Comparison of ENCODE assay signal across 21 mouse cellular contexts in the genomic region with DNA sequence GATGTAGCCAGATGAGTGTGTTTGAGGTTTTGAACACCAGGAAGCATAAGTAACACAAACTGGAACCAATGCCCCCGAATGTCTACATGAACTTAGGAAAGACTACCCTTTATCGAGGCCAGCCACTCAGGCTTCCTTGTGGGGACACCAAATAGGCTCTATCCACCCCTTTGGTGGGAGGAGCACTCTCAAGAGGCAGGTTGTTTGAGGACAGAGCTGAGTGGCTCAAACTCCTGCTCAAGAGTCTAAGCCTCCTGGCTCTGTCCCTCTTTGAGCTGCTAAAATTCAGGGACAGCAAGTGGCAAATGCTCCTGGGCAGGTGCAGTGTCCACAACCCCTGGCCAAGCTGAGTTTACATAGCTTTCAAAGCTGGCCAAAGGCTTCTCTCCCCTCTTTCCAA. TPM values are rescaled to one million over a fixed set of nuclear protein-coding genes. Genes with fewer than 3 reads are reported as not detected.
DNase-seq lines count a peak whose midpoint lies in the region; ATAC-seq and TF ChIP-seq lines count a peak whose summit lies in the region.
"Had no signal": no experiment of that assay in that cellular context is flagged by ENCODE, and none has a peak within 500 bp of the region (broad histone marks: within the 10 kb centered on the region; RNA-seq: fewer than 3 reads in every experiment).

No protein-coding gene starts in this region.

- H3K4me1 ChIP-seq in megakaryocyte, embryonic 14.5 days = peaks cover 98% of the 10 kb centered on the region
- peaks cover 39% of the 10 kb centered on the region for H3K4me1 ChIP-seq in lung, adult 2 months (ENCODE audit: control insufficient read depth, insufficient read depth, low read length)
- peaks cover 10% of the 10 kb centered on the region for H3K4me1 ChIP-seq in lung, embryonic 16.5 days (replicated peaks; ENCODE audit: control insufficient read depth, insufficient read depth, low read length)

- 50% methylated on average over 2 of the region's 2 CpGs for WGBS in lung, adult 2 months
- 59% methylated on average over 2 of the region's 2 CpGs for WGBS in lung, embryonic 16.5 days

- no peak overlapping the region for H3K9ac ChIP-seq in lung, embryonic 16.5 days (ENCODE audit: low read length)
- H3K9ac ChIP-seq: embryonic facial prominence, embryonic 15.5 days; heart, embryonic 13.5 days had no signal

- no peak for TF ChIP-seq POLR2A in lung, adult 2 months (IDR thresholded peaks at IDR 0.05; ENCODE audit: borderline replicate concordance, extremely low read depth, low read depth, low read length)

- TF ChIP-seq CTCF in lung, adult 2 months (IDR thresholded peaks at IDR 0.05; ENCODE audit: insufficient read depth, low read length) = no peak

- no peak overlapping the region for H3K4me2 ChIP-seq in lung, embryonic 16.5 days (ENCODE audit: low read depth, low read length)
- H3K4me2 ChIP-seq: embryonic facial prominence, embryonic 15.5 days; heart, embryonic 13.5 days had no signal

- no peaks in the 10 kb centered on the region for H3K27me3 ChIP-seq in megakaryocyte, embryonic 14.5 days (replicated peaks)
- no peaks in the 10 kb centered on the region for H3K27me3 ChIP-seq in lung, embryonic 16.5 days (ENCODE audit: control insufficient read depth, insufficient read depth, low read depth, low read length)
- H3K27me3 ChIP-seq: embryonic facial prominence, embryonic 15.5 days; heart, embryonic 13.5 days had no signal

- no peaks in the 10 kb centered on the region for H3K9me3 ChIP-seq in megakaryocyte, embryonic 14.5 days
- H3K9me3 ChIP-seq in lung, embryonic 16.5 days (ENCODE audit: control insufficient read depth, low read length) = no peaks in the 10 kb centered on the region
- H3K9me3 ChIP-seq: embryonic facial prominence, embryonic 15.5 days; forebrain, embryonic 10.5 days; heart, embryonic 13.5 days had no signal

- no peak overlapping the region for H3K27ac ChIP-seq in lung, embryonic 16.5 days (ENCODE audit: low read length)
- H3K27ac ChIP-seq: embryonic facial prominence, embryonic 15.5 days; forebrain, embryonic 10.5 days; heart, embryonic 13.5 days had no signal

- H3K4me3 ChIP-seq in megakaryocyte, embryonic 14.5 days (replicated peaks) = peak overlapping the region; percentile 78
- H3K4me3 ChIP-seq in lung, adult 2 months (replicated peaks; ENCODE audit: extremely low read depth, low read depth, low read length) = no peak overlapping the region
- no peak overlapping the region for H3K4me3 ChIP-seq in lung, embryonic 16.5 days (ENCODE audit: low read length)
- H3K4me3 ChIP-seq: embryonic facial prominence, embryonic 15.5 days; erythroblast, embryonic 14.5 days; forebrain, embryonic 10.5 days; heart, embryonic 13.5 days had no signal

- no peak for ATAC-seq in megakaryocyte, adult 5-6 weeks (ENCODE audit: poor library complexity, severe bottlenecking)
- ATAC-seq in lung, embryonic 16.5 days (ENCODE audit: low read depth) = peak; percentile 47; the same call in 1 of the 2 replicates
- ATAC-seq: forebrain, embryonic 14.5 days; hindbrain, embryonic 16.5 days had no signal

- DNase-seq in lung, adult 2 months = peak; percentile 42
- peak; percentile 73 for DNase-seq in lung, postnatal 25 days (ENCODE audit: low spot score)
- no peak for DNase-seq in adrenal gland, postnatal 25 days
- DNase-seq in frontal cortex, postnatal 14 days (ENCODE audit: low spot score in 2 of 2) = no peak
- DNase-seq: adrenal gland, adult 2 months; adrenal gland, postnatal 36 days; cerebellum, adult 2 months; cerebellum, postnatal 10 days; embryo, embryonic 11 days; gastrocnemius, postnatal 14 days; heart, adult 11 months; heart, postnatal 36 days had no signal

- H3K36me3 ChIP-seq in megakaryocyte, embryonic 14.5 days (replicated peaks; ENCODE audit: low read length) = peaks cover 57% of the 10 kb centered on the region
- peaks cover 9% of the 10 kb centered on the region; the same call in 1 of the 2 replicates for H3K36me3 ChIP-seq in lung, embryonic 16.5 days (ENCODE audit: control insufficient read depth, insufficient read depth, low read length)

RNA-seq across cellular contexts. Expression of a gene that starts 8.0 kb away (rescaled TPM):
- 43.9 and 103 TPM in 2 replicates for polyA plus RNA-seq in megakaryocyte, embryonic 14.5 days (2012; ENCODE audit: insufficient read depth, low replicate concordance)
- total RNA-seq in megakaryocyte, adult 5-6 weeks (2015) = 30.3 and 42.9 TPM in 2 replicates
- total RNA-seq in megakaryocyte, adult 5-6 weeks (2017) = 62.0 and 62.8 TPM in 2 replicates
- polyA plus RNA-seq in lung, adult 2 months (2012; rRNA removed) = 361 and 389 TPM in 2 replicates
- polyA plus RNA-seq in lung, embryonic 16.5 days (2015; fragmentation: Nextera tagmentation; extraction: Ambion mirVana) = 56.0 and 57.1 TPM in 2 replicates
- total RNA-seq in adrenal gland, postnatal 25 days (2021) = 118 and 144 TPM in 2 replicates

RNA-seq across cellular contexts. Expression of a gene that starts 14.9 kb away (rescaled TPM):
- polyA plus RNA-seq in megakaryocyte, embryonic 14.5 days (2012; ENCODE audit: insufficient read depth, low replicate concordance) = 1.9 and 2.3 TPM in 2 replicates
- total RNA-seq in megakaryocyte, adult 5-6 weeks (2015) = 48.6 and 58.3 TPM in 2 replicates
- total RNA-seq in megakaryocyte, adult 5-6 weeks (2017) = 28.4 and 29.5 TPM in 2 replicates
- 59.4 and 77.5 TPM in 2 replicates for polyA plus RNA-seq in lung, adult 2 months (2012; rRNA removed)
- 35.7 and 39.4 TPM in 2 replicates for polyA plus RNA-seq in lung, embryonic 16.5 days (2015; fragmentation: Nextera tagmentation; extraction: Ambion mirVana)
- 115 and 177 TPM in 2 replicates for total RNA-seq in adrenal gland, postnatal 25 days (2021)

Comparison
In these comparisons a context has a peak if more than half of its experiments do, and no peak if none do; other contexts are left out.
1. DNase-seq: peak in lung, adult 2 months (single experiment) and lung, postnatal 25 days (single experiment); none in adrenal gland, postnatal 25 days (single experiment) and frontal cortex, postnatal 14 days (0 of 2).
2. RNA of a gene that starts 14.9 kb away (polyA plus RNA-seq): 59.4 to 77.5 TPM in lung, adult 2 months and 35.7 to 39.4 TPM in lung, embryonic 16.5 days; 1.9 to 2.3 TPM in megakaryocyte, embryonic 14.5 days; every median in the first group is over 10 times any median in the second.